Mouse (Mus musculus) lung, adult 2 months (tissue): ENCODE measurements around the gene Hoxc5. TPM values are rescaled to one million over a fixed set of nuclear protein-coding genes. Genes with fewer than 3 reads are reported as not detected.

Experiments used
- DNase-seq: peaks from one replicate; pipeline ENCODE4 v3.0.0; 2022
- H3K4me1 ChIP-seq: fragments of 200-500 bp; 2 replicates; pipeline ENCODE4 v1.6.1; 2011; ENCODE audit warnings: low read length; ENCODE audit not compliant: control insufficient read depth, insufficient read depth
- H3K4me3 ChIP-seq: fragments of 200-500 bp; replicated peaks from 2 replicates; pipeline ENCODE3; 2011; ENCODE audit warnings: low read depth, mild to moderate bottlenecking, control low read depth, low read length; ENCODE audit errors: extremely low read depth
- CTCF ChIP-seq: fragments of 200-500 bp; IDR thresholded peaks from 2 replicates; pipeline ENCODE4 v1.5.1; 2011; ENCODE audit warnings: mild to moderate bottlenecking, low read length, control low read depth; ENCODE audit not compliant: insufficient read depth
- POLR2A ChIP-seq: fragments of 200-500 bp; IDR thresholded peaks from 2 replicates; pipeline ENCODE4 v1.6.1; 2011; ENCODE audit warnings: low read depth, mild to moderate bottlenecking, control low read depth, low read length, borderline replicate concordance; ENCODE audit errors: extremely low read depth
- WGBS: fragments of 180-500 bp; shearing (Covaris S2); methylation state at CpG from one replicate; pipeline ENCODE4 v1.1.7; 2018; 5-methylcytosine and 5-hydroxymethylcytosine counted together
- polyA plus RNA-seq: library from polyadenylated mRNA; depleted of rRNA; stranded (reverse); fragments of >200 nt; gene quantifications from 2 replicates; pipeline ENCODE4 v1.2.3, GENCODE M21; 2012

Gene Hoxc5
- polyA plus RNA-seq, 1 experiment: 1.6 TPM

GRCm38 (mm10) chr15:103041613-103042012 is 74.4 kb downstream of the Hoxc5 start:
- DNase-seq: no peak
- Histone ChIP-seq H3K4me1 (no peaks in the 10 kb centered on the region), H3K4me3 (no peak overlapping the region)
- no peak for TF ChIP-seq CTCF
- no peak for TF ChIP-seq POLR2A
- 34% methylated on average over 5 of the region's 5 CpGs for WGBS

- no peak for TF ChIP-seq POLR2A
- no peak for TF ChIP-seq CTCF
- Histone ChIP-seq H3K4me3 (no peak overlapping the region), H3K4me1 (no peaks in the 10 kb centered on the region)
- no peak for DNase-seq
- WGBS: 5% methylated on average over 1 of the region's 1 CpGs
These were observed 75.0 kb downstream of the Hoxc5 start for GRCm38 (mm10) chr15:103042209-103042608.

- TF ChIP-seq CTCF (no peak), POLR2A (no peak)
- H3K4me3 ChIP-seq: no peak overlapping the region
- 82% methylated on average over 2 of the region's 2 CpGs for WGBS
- no peak for DNase-seq
- H3K4me1 ChIP-seq: no peaks in the 10 kb centered on the region
These were observed 84.4 kb downstream of the Hoxc5 start for GRCm38 (mm10) chr15:103051670-103052069.

GRCm38 (mm10) chr15:103053210-103053609 is 86.0 kb downstream of the Hoxc5 start:
- no peak for DNase-seq
- TF ChIP-seq CTCF: no peak
- no peak for TF ChIP-seq POLR2A
- Histone ChIP-seq H3K4me3 (no peak overlapping the region), H3K4me1 (no peaks in the 10 kb centered on the region)

- TF ChIP-seq CTCF: no peak
- TF ChIP-seq POLR2A: no peak
- H3K4me3 ChIP-seq: no peak overlapping the region
- DNase-seq: no peak
- WGBS: 46% methylated on average over 2 of the region's 2 CpGs
- no peaks in the 10 kb centered on the region for H3K4me1 ChIP-seq
These were observed 89.2 kb downstream of the Hoxc5 start for GRCm38 (mm10) chr15:103056396-103056795.

GRCm38 (mm10) chr15:103058715-103059114 is 91.5 kb downstream of the Hoxc5 start:
- DNase-seq: no peak
- TF ChIP-seq CTCF (no peak), POLR2A (no peak)
- Histone ChIP-seq H3K4me1 (no peaks in the 10 kb centered on the region), H3K4me3 (no peak overlapping the region)
- WGBS: 20% methylated on average over 12 of the region's 12 CpGs

GRCm38 (mm10) chr15:103059393-103059992 is 92.2 kb downstream of the Hoxc5 start:
- Histone ChIP-seq H3K4me1 (no peaks in the 10 kb centered on the region), H3K4me3 (no peak overlapping the region)
- no peak for DNase-seq
- no peak for TF ChIP-seq POLR2A
- 14% methylated on average over 21 of the region's 21 CpGs for WGBS

- DNase-seq: no peak
- 45% methylated on average over 11 of the region's 11 CpGs for WGBS
- H3K4me1 ChIP-seq: no peaks in the 10 kb centered on the region
- TF ChIP-seq CTCF (no peak), POLR2A (no peak)
- H3K4me3 ChIP-seq: no peak overlapping the region
These were observed 92.7 kb downstream of the Hoxc5 start for GRCm38 (mm10) chr15:103060021-103060340.

GRCm38 (mm10) chr15:103060341-103061130 is 93.3 kb downstream of the Hoxc5 start:
- H3K4me3 ChIP-seq: no peak overlapping the region
- WGBS: 15% methylated on average over 36 of the region's 36 CpGs
- TF ChIP-seq POLR2A (no peak), CTCF (no peak)
- H3K4me1 ChIP-seq: no peaks in the 10 kb centered on the region
- no peak for DNase-seq
